Mouse (Mus musculus): ENCODE results near the gene Ythdf2. TPM values are rescaled to one million over a fixed set of nuclear protein-coding genes. Genes with fewer than 3 reads are reported as not detected.

The Ythdf2 gene
- total and polyA plus RNA-seq, 2 experiments from 2014 or later = 83.9 to 122 TPM

- no peak for TF ChIP-seq CTCF (IDR thresholded peaks at IDR 0.05; ENCODE audit: low read depth)
- Histone ChIP-seq H3K4me3 (ENCODE audit: low read depth, low read length) (no peak overlapping the region), H3K9ac (no peak overlapping the region), H3K36me3 (ENCODE audit: insufficient read depth) (no peaks in the 10 kb centered on the region), H3K4me2 (ENCODE audit: low read depth) (no peak overlapping the region), H3K27ac (ENCODE audit: low read depth, low read length) (no peak overlapping the region), H3K4me1 (ENCODE audit: insufficient read depth) (no peaks in the 10 kb centered on the region), H3K9me3 (ENCODE audit: low read length) (no peaks in the 10 kb centered on the region), H3K27me3 (ENCODE audit: insufficient read depth, low read length) (no peaks in the 10 kb centered on the region)
- ATAC-seq (no peak), DNase-seq (no peak)
- 23% methylated on average over 7 of the region's 7 CpGs for WGBS
Observed at GRCm38 (mm10) chr4:132170891-132171290, 41.2 kb downstream of the Ythdf2 start.

- no peak for TF ChIP-seq CTCF (IDR thresholded peaks at IDR 0.05; ENCODE audit: low read depth)
- H3K27me3 ChIP-seq (ENCODE audit: insufficient read depth, low read length) = no peaks in the 10 kb centered on the region
- DNase-seq (no peak), ATAC-seq (no peak)
- no peak overlapping the region for H3K27ac ChIP-seq (ENCODE audit: low read depth, low read length)
- 78% methylated on average over 5 of the region's 5 CpGs for WGBS
- H3K9me3 ChIP-seq (ENCODE audit: low read length) = no peaks in the 10 kb centered on the region
- H3K36me3 ChIP-seq (ENCODE audit: insufficient read depth) = no peaks in the 10 kb centered on the region
- no peak overlapping the region for H3K4me3 ChIP-seq (ENCODE audit: low read depth, low read length)
- no peaks in the 10 kb centered on the region for H3K4me1 ChIP-seq (ENCODE audit: insufficient read depth)
- no peak overlapping the region for H3K4me2 ChIP-seq (ENCODE audit: low read depth)
- H3K9ac ChIP-seq = no peak overlapping the region
Observed at GRCm38 (mm10) chr4:132169761-132170160, 42.3 kb downstream of the Ythdf2 start.

GRCm38 (mm10) chr4:132169271-132169670 is 42.8 kb downstream of the Ythdf2 start:
- no peak overlapping the region for H3K4me2 ChIP-seq (ENCODE audit: low read depth)
- H3K27ac ChIP-seq (ENCODE audit: low read depth, low read length) = no peak overlapping the region
- H3K9me3 ChIP-seq (ENCODE audit: low read length) = no peaks in the 10 kb centered on the region
- no peaks in the 10 kb centered on the region for H3K36me3 ChIP-seq (ENCODE audit: insufficient read depth)
- no peak for TF ChIP-seq CTCF (IDR thresholded peaks at IDR 0.05; ENCODE audit: low read depth)
- no peaks in the 10 kb centered on the region for H3K4me1 ChIP-seq (ENCODE audit: insufficient read depth)
- H3K27me3 ChIP-seq (ENCODE audit: insufficient read depth, low read length) = no peaks in the 10 kb centered on the region
- ATAC-seq = no peak
- WGBS = 94% methylated on average over 3 of the region's 3 CpGs
- no peak overlapping the region for H3K9ac ChIP-seq
- no peak overlapping the region for H3K4me3 ChIP-seq (ENCODE audit: low read depth, low read length)
- no peak for DNase-seq

- Histone ChIP-seq H3K27ac (ENCODE audit: low read depth, low read length) (no peak overlapping the region), H3K27me3 (ENCODE audit: insufficient read depth, low read length) (no peaks in the 10 kb centered on the region), H3K9ac (no peak overlapping the region), H3K4me3 (ENCODE audit: low read depth, low read length) (no peak overlapping the region), H3K4me1 (ENCODE audit: insufficient read depth) (no peaks in the 10 kb centered on the region), H3K9me3 (ENCODE audit: low read length) (no peaks in the 10 kb centered on the region), H3K36me3 (ENCODE audit: insufficient read depth) (no peaks in the 10 kb centered on the region), H3K4me2 (ENCODE audit: low read depth) (no peak overlapping the region)
- no peak for ATAC-seq
- no peak for TF ChIP-seq CTCF (IDR thresholded peaks at IDR 0.05; ENCODE audit: low read depth)
- 84% methylated on average over 3 of the region's 3 CpGs for WGBS
- DNase-seq = no peak
Observed at GRCm38 (mm10) chr4:132167436-132167835, 44.7 kb downstream of the Ythdf2 start.

GRCm38 (mm10) chr4:132166350-132167290 is 45.5 kb downstream of the Ythdf2 start:
- no peak overlapping the region for H3K27ac ChIP-seq (ENCODE audit: low read depth, low read length)
- 61% methylated on average over 16 of the region's 16 CpGs for WGBS
- no peak for DNase-seq
- H3K4me2 ChIP-seq (ENCODE audit: low read depth) = no peak overlapping the region
- no peak for TF ChIP-seq CTCF (IDR thresholded peaks at IDR 0.05; ENCODE audit: low read depth)
- no peaks in the 10 kb centered on the region for H3K36me3 ChIP-seq (ENCODE audit: insufficient read depth)
- no peak overlapping the region for H3K4me3 ChIP-seq (ENCODE audit: low read depth, low read length)
- H3K4me1 ChIP-seq (ENCODE audit: insufficient read depth) = no peaks in the 10 kb centered on the region
- H3K9ac ChIP-seq = no peak overlapping the region
- no peak for ATAC-seq
- H3K9me3 ChIP-seq (ENCODE audit: low read length) = no peaks in the 10 kb centered on the region
- H3K27me3 ChIP-seq (ENCODE audit: insufficient read depth, low read length) = no peaks in the 10 kb centered on the region

- DNase-seq = no peak
- Histone ChIP-seq H3K4me1 (ENCODE audit: insufficient read depth) (no peaks in the 10 kb centered on the region), H3K4me2 (ENCODE audit: low read depth) (no peak overlapping the region), H3K36me3 (ENCODE audit: insufficient read depth) (no peaks in the 10 kb centered on the region), H3K27ac (ENCODE audit: low read depth, low read length) (no peak overlapping the region), H3K9ac (no peak overlapping the region), H3K27me3 (ENCODE audit: insufficient read depth, low read length) (no peaks in the 10 kb centered on the region), H3K4me3 (ENCODE audit: low read depth, low read length) (no peak overlapping the region), H3K9me3 (ENCODE audit: low read length) (no peaks in the 10 kb centered on the region)
- WGBS = 47% methylated on average over 14 of the region's 14 CpGs
- TF ChIP-seq CTCF (IDR thresholded peaks at IDR 0.05; ENCODE audit: low read depth) = no peak
- ATAC-seq = no peak
Observed at GRCm38 (mm10) chr4:132165691-132166090, 46.4 kb downstream of the Ythdf2 start.

GRCm38 (mm10) chr4:132156941-132157622 is 55.0 kb downstream of the Ythdf2 start:
- Histone ChIP-seq H3K4me3 (ENCODE audit: low read depth, low read length) (no peak overlapping the region), H3K36me3 (ENCODE audit: insufficient read depth) (no peaks in the 10 kb centered on the region), H3K27ac (ENCODE audit: low read depth, low read length) (no peak overlapping the region), H3K9me3 (ENCODE audit: low read length) (no peaks in the 10 kb centered on the region), H3K4me2 (ENCODE audit: low read depth) (no peak overlapping the region), H3K4me1 (ENCODE audit: insufficient read depth) (no peaks in the 10 kb centered on the region), H3K9ac (no peak overlapping the region), H3K27me3 (ENCODE audit: insufficient read depth, low read length) (no peaks in the 10 kb centered on the region)
- TF ChIP-seq CTCF (IDR thresholded peaks at IDR 0.05; ENCODE audit: low read depth) = no peak
- WGBS = 67% methylated on average over 12 of the region's 12 CpGs
- ATAC-seq = no peak
- DNase-seq = no peak

Data from forebrain, postnatal 0 days (tissue).